Mouse (Mus musculus) layer of hippocampus, postnatal 14 days (tissue): ENCODE measurements at regions not wholly inside any gene's neighbourhood (a gene's known extent, or its start where the extent isn't known, plus 50 kb on each side); places are given as distances from the start of the nearest gene placed in this dataset.

ENCODE experiments used
- DNase-seq, 2 experiments: peaks; one replicate each; pipeline ENCODE4 v3.0.0; 2021 to 2022; ENCODE audit warnings: low spot score in 2 of 2, mixed read lengths in 1 of 2

DNA sequence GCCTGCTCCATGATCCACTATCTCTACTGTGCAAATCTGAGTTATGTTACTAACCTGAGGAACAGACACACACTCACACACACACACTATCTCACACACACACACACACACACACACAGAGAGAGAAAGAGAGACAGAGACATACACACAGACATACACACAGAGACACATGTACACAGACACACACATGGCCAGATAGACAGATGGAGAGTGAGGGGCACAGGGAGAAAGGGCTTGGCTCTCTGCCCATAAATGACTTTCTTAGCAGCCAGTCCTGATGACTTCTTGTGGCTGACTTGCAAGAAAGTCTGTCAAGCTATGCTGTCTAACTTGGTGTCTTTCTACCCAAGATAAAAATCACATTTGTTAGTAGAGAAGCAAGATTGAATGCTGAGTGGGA is 63.7 kb upstream of the Kirrel3 start:
- no peak for DNase-seq

DNA sequence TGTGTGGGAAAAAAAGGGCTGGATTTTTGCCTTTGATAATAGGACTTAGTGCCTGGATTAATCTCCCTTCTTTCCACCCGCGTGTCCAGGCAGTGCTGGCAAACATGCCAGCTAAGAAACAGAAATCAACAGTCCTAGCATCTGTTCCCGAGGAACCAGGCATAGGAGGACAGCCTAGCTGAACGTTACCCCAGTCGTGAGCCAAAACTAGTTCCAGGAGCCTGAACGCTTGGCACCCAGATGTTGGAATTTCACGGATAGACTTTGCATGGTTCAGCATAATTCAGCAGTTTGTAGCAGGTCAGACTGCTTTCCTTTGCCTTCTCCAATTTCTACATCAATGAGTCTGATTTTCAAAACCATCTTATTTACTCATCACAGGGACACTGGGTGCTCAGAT is 62.6 kb upstream of the Kirrel3 start:
- no peak for DNase-seq

DNA sequence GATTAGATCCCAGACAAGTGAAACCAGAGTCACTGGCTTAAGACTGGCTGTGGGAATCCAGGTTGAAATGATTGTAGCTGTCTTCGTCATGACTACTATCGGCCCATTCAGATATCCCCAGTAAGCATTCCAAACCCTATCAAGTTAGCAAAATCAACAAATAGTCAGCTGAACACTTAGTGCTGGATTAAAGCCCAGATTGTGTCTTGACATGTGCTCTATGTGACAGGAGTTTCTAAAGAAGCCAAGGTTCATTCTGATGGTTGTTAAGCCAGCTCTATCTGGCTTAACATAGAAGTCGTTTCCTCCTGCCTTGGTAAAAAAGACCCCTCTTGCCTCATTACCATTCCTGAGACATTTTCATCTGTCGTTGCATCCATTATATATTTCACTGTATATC is 59.1 kb upstream of the Kirrel3 start:
- no peak for DNase-seq

DNA sequence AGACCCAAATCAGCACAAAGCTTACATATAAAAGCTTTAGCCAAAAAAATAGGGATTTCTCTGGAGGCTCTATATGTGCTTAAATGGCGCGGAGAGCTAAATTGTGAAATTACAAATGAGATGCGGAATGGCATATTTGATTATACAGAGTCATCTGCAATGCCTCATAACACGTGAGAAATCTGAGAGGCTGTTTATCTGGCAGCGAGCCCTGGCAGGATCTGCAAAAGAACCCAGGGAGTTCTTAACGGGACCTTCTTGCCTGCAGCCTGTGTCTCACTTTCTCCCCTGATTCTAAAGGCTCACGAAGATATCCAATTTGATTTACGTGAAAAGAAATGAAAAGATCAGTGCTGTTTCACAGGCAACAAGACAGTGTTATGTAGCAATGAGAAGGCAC is 58.0 kb upstream of the Kirrel3 start:
- DNase-seq, result no peak
